12 mouse cellular contexts compared by ENCODE assay signal in the genomic region with DNA sequence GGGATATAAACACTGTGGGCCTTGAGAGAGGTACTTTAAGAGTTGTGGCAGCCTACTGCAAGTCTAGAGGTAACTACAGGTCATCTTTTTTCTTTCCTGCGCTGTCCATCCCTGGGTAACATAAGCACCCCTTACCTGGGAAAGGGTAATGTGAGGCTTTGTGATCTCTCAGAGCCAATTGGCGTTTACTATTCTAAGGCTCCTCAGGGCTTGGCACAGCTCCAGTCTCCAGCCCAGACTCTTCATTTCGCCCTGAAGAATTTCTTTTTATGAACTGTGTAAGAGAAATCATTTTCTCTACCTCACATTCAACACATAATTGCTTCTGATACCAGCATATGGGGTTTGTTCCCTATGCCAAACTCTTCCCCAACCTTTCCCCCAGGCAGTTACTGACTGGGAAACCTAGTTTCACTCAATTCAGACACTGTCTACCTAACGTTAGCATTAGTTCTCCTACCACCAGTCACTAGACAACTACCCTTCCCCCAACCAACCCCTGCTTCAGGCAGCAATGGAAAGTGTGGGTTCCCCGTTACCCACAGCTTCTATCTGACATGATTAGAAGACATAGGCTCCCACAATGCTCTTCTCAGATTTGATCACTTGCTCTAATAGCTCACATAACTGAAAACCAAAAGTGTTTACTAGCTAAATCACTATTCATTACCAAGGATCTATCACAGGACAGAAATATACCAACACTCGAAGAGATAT. TPM values are rescaled to one million over a fixed set of nuclear protein-coding genes. Genes with fewer than 3 reads are reported as not detected.
DNase-seq lines count a peak whose midpoint lies in the region; ATAC-seq and TF ChIP-seq lines count a peak whose summit lies in the region.
"Had no signal": no experiment of that assay in that cellular context is flagged by ENCODE, and none has a peak within 500 bp of the region (broad histone marks: within the 10 kb centered on the region; RNA-seq: fewer than 3 reads in every experiment).

No protein-coding gene starts in this region.

- no peaks in the 10 kb centered on the region; the same call in 1 of the 2 replicates for H3K9me3 ChIP-seq in heart, embryonic 12.5 days (replicated peaks)
- H3K9me3 ChIP-seq in lung, postnatal 0 days (ENCODE audit: low read length): no peaks in the 10 kb centered on the region
- H3K9me3 ChIP-seq in embryonic facial prominence, embryonic 14.5 days (ENCODE audit: control insufficient read depth, low read length): no peaks in the 10 kb centered on the region
- H3K9me3 ChIP-seq in limb, embryonic 14.5 days (ENCODE audit: control insufficient read depth, low read length): no peaks in the 10 kb centered on the region
- peaks cover 5% of the 10 kb centered on the region; the same call in 1 of the 2 replicates for H3K9me3 ChIP-seq in liver, postnatal 0 days (ENCODE audit: low read length)
- H3K9me3 ChIP-seq: forebrain, embryonic 12.5 days had no signal

- no peak overlapping the region for H3K9ac ChIP-seq in heart, embryonic 12.5 days
- H3K9ac ChIP-seq in lung, postnatal 0 days (replicated peaks; ENCODE audit: low read depth): no peak overlapping the region
- no peak overlapping the region for H3K9ac ChIP-seq in embryonic facial prominence, embryonic 14.5 days (ENCODE audit: low read depth, low read length)
- no peak overlapping the region for H3K9ac ChIP-seq in limb, embryonic 14.5 days (ENCODE audit: low read depth, low read length, severe bottlenecking)
- no peak overlapping the region for H3K9ac ChIP-seq in liver, postnatal 0 days (replicated peaks)
- H3K9ac ChIP-seq: forebrain, embryonic 12.5 days had no signal

- no peak for DNase-seq in heart, postnatal 36 days
- DNase-seq in lung, postnatal 0 days (ENCODE audit: low spot score): peak; percentile 39
- DNase-seq in lung, postnatal 36 days: no peak
- DNase-seq in embryonic facial prominence, embryonic 14.5 days (ENCODE audit: low spot score): no peak
- peak; percentile 51 for DNase-seq in limb, embryonic 14.5 days (ENCODE audit: low spot score)
- DNase-seq in left cerebral cortex, adult 9 months (ENCODE audit: low spot score in 2 of 2): no peak
- DNase-seq in liver, postnatal 0 days: no peak
- DNase-seq: cerebellum, adult 2 months; retina, postnatal 1 day; thymus, postnatal 14 days had no signal

- no peaks in the 10 kb centered on the region for H3K36me3 ChIP-seq in heart, embryonic 12.5 days
- H3K36me3 ChIP-seq in lung, postnatal 0 days (ENCODE audit: insufficient read depth, low read length): no peaks in the 10 kb centered on the region
- no peaks in the 10 kb centered on the region for H3K36me3 ChIP-seq in embryonic facial prominence, embryonic 14.5 days (ENCODE audit: control insufficient read depth, insufficient read depth, low read length)
- H3K36me3 ChIP-seq in limb, embryonic 14.5 days (ENCODE audit: control insufficient read depth, insufficient read depth, low read length): no peaks in the 10 kb centered on the region
- no peaks in the 10 kb centered on the region for H3K36me3 ChIP-seq in liver, postnatal 0 days (replicated peaks; ENCODE audit: insufficient read depth, low read length)
- H3K36me3 ChIP-seq: forebrain, embryonic 12.5 days had no signal

- no peak overlapping the region for H3K4me3 ChIP-seq in heart, embryonic 12.5 days
- no peak overlapping the region for H3K4me3 ChIP-seq in lung, postnatal 0 days (ENCODE audit: low read depth, low read length)
- no peak overlapping the region for H3K4me3 ChIP-seq in embryonic facial prominence, embryonic 14.5 days (ENCODE audit: low read depth, low read length)
- no peak overlapping the region for H3K4me3 ChIP-seq in limb, embryonic 14.5 days (replicated peaks; ENCODE audit: low read length)
- no peak overlapping the region for H3K4me3 ChIP-seq in liver, postnatal 0 days (ENCODE audit: low read depth, low read length)
- H3K4me3 ChIP-seq: forebrain, embryonic 12.5 days had no signal

- H3K27me3 ChIP-seq in heart, embryonic 12.5 days (replicated peaks): 0 out of 2 replicates have a peak, but pooled peaks cover 3% of the 10 kb centered on the region
- no peaks in the 10 kb centered on the region for H3K27me3 ChIP-seq in lung, postnatal 0 days (replicated peaks; ENCODE audit: insufficient read depth, low read length)
- no peaks in the 10 kb centered on the region for H3K27me3 ChIP-seq in embryonic facial prominence, embryonic 14.5 days (replicated peaks; ENCODE audit: control insufficient read depth, insufficient read depth, low read length)
- H3K27me3 ChIP-seq in limb, embryonic 14.5 days (ENCODE audit: control insufficient read depth, insufficient read depth, low read length): no peaks in the 10 kb centered on the region
- H3K27me3 ChIP-seq in liver, postnatal 0 days (ENCODE audit: insufficient read depth, low read length): no peaks in the 10 kb centered on the region
- H3K27me3 ChIP-seq: forebrain, embryonic 12.5 days had no signal

- H3K4me1 ChIP-seq in heart, embryonic 12.5 days (replicated peaks): peaks cover 23% of the 10 kb centered on the region
- H3K4me1 ChIP-seq in lung, postnatal 0 days (ENCODE audit: insufficient read depth, low read depth, low read length): peaks cover 12% of the 10 kb centered on the region; the same call in 1 of the 2 replicates
- H3K4me1 ChIP-seq in embryonic facial prominence, embryonic 14.5 days (ENCODE audit: control insufficient read depth, insufficient read depth, low read length): 0 out of 2 replicates have a peak, but pooled peaks cover 16% of the 10 kb centered on the region
- H3K4me1 ChIP-seq in limb, embryonic 14.5 days (ENCODE audit: control insufficient read depth, insufficient read depth, low read length): peaks cover 25% of the 10 kb centered on the region
- H3K4me1 ChIP-seq in liver, postnatal 0 days (ENCODE audit: insufficient read depth): peaks cover 3% of the 10 kb centered on the region; the same call in 1 of the 2 replicates

- TF ChIP-seq CTCF in lung, postnatal 0 days (IDR thresholded peaks at IDR 0.05): no peak
- TF ChIP-seq CTCF in liver, postnatal 0 days (IDR thresholded peaks at IDR 0.05; ENCODE audit: low read depth): no peak

- TF ChIP-seq EP300 in lung, postnatal 0 days (IDR thresholded peaks at IDR 0.05): no peak
- no peak for TF ChIP-seq EP300 in liver, postnatal 0 days (IDR thresholded peaks at IDR 0.05; ENCODE audit: low read depth)

- TF ChIP-seq POLR2A in limb, embryonic 14.5 days (IDR thresholded peaks at IDR 0.05; ENCODE audit: borderline replicate concordance, extremely low read depth, insufficient read depth, insufficient read length): no peak

- 59% methylated on average over 6 of the region's 6 CpGs for WGBS in heart, embryonic 12.5 days
- WGBS in lung, postnatal 0 days: 46% methylated on average over 6 of the region's 6 CpGs
- WGBS in embryonic facial prominence, embryonic 14.5 days: 53% methylated on average over 6 of the region's 6 CpGs
- WGBS in limb, embryonic 14.5 days: 51% methylated on average over 6 of the region's 6 CpGs
- WGBS in liver, postnatal 0 days (ENCODE audit: insufficient replicate concordance): 61% methylated on average over 6 of the region's 6 CpGs

- intact Hi-C loops in heart, postnatal 36 days (cut with DNase I): no loop called here

- H3K4me2 ChIP-seq in heart, embryonic 12.5 days: peak overlapping the region; percentile 23
- H3K4me2 ChIP-seq in lung, postnatal 0 days (replicated peaks; ENCODE audit: low read depth, low read length): no peak overlapping the region
- H3K4me2 ChIP-seq in embryonic facial prominence, embryonic 14.5 days (ENCODE audit: low read depth, low read length): no peak overlapping the region
- no peak overlapping the region for H3K4me2 ChIP-seq in limb, embryonic 14.5 days (replicated peaks; ENCODE audit: low read depth, low read length, severe bottlenecking)
- no peak overlapping the region for H3K4me2 ChIP-seq in liver, postnatal 0 days (ENCODE audit: low read depth, low read length)
- H3K4me2 ChIP-seq: forebrain, embryonic 12.5 days had no signal

- 0 out of 2 replicates have a peak, but pooled peaks have one; percentile 13 for ATAC-seq in heart, embryonic 12.5 days (ENCODE audit: insufficient number of reproducible peaks, low FRiP score)
- ATAC-seq in lung, postnatal 0 days: no peak; the same call in 1 of the 2 replicates
- peak; percentile 47; the same call in 1 of the 2 replicates for ATAC-seq in embryonic facial prominence, embryonic 14.5 days (ENCODE audit: low read depth)
- peak; percentile 20; the same call in 1 of the 2 replicates for ATAC-seq in limb, embryonic 14.5 days (ENCODE audit: low FRiP score, low read depth)
- ATAC-seq in liver, postnatal 0 days: no peak

- H3K27ac ChIP-seq in heart, embryonic 12.5 days (ENCODE audit: poor library complexity, severe bottlenecking): peak overlapping the region; percentile 90
- no peak overlapping the region for H3K27ac ChIP-seq in lung, postnatal 0 days (ENCODE audit: low read length)
- peak overlapping the region; percentile 28; the same call in 1 of the 2 replicates for H3K27ac ChIP-seq in embryonic facial prominence, embryonic 14.5 days (replicated peaks; ENCODE audit: low read depth, low read length)
- H3K27ac ChIP-seq in limb, embryonic 14.5 days (replicated peaks; ENCODE audit: low read depth, low read length): peak overlapping the region; percentile 40
- no peak overlapping the region for H3K27ac ChIP-seq in liver, postnatal 0 days (ENCODE audit: low read depth)
- H3K27ac ChIP-seq: forebrain, embryonic 12.5 days had no signal

RNA-seq across cellular contexts. Expression of a gene that starts 52.4 kb away (rescaled TPM):
- polyA plus RNA-seq in heart, embryonic 12.5 days (2016; fragmentation: Nextera tagmentation; extraction: Ambion mirVana): 69.7 and 71.7 TPM in 2 replicates
- 10 to 100 TPM; 59.0 to 66.0 TPM for total RNA-seq in heart, postnatal 36 days (2021)
- 57.6 and 59.4 TPM in 2 replicates for polyA plus RNA-seq in lung, postnatal 0 days (2015; fragmentation: Nextera tagmentation; extraction: Ambion mirVana)
- polyA plus RNA-seq in embryonic facial prominence, embryonic 14.5 days (2014; fragmentation: Nextera tagmentation; extraction: Ambion mirVana): 72.7 and 77.5 TPM in 2 replicates
- 88.3 and 117 TPM in 2 replicates for polyA plus RNA-seq in limb, embryonic 14.5 days (2012; rRNA removed)
- 87.9 and 88.4 TPM in 2 replicates for polyA plus RNA-seq in limb, embryonic 14.5 days (2014; fragmentation: Nextera tagmentation; extraction: Ambion mirVana)
- 34.3 and 38.3 TPM in 2 replicates for polyA plus RNA-seq in liver, postnatal 0 days (2015; fragmentation: Nextera tagmentation; extraction: Ambion mirVana)

Comparison
In these comparisons a context has a peak if more than half of its experiments do, and no peak if none do; other contexts are left out.
1. DNase-seq: peak in lung, postnatal 0 days (single experiment) and limb, embryonic 14.5 days (single experiment); none in heart, postnatal 36 days (0 of 2), lung, postnatal 36 days (single experiment), embryonic facial prominence, embryonic 14.5 days (single experiment), left cerebral cortex, adult 9 months (0 of 2) and liver, postnatal 0 days (single experiment).
2. ATAC-seq: peak in heart, embryonic 12.5 days (single experiment), embryonic facial prominence, embryonic 14.5 days (single experiment) and limb, embryonic 14.5 days (single experiment); none in lung, postnatal 0 days (single experiment) and liver, postnatal 0 days (single experiment).
3. H3K27ac ChIP-seq: peak in heart, embryonic 12.5 days (single experiment), embryonic facial prominence, embryonic 14.5 days (single experiment) and limb, embryonic 14.5 days (single experiment); none in lung, postnatal 0 days (single experiment) and liver, postnatal 0 days (single experiment).